Mouse (Mus musculus) cortical plate, adult 2 months (tissue): Measurements from ENCODE around the gene Synrg. TPM values are rescaled to one million over a fixed set of nuclear protein-coding genes. Genes with fewer than 3 reads are reported as not detected.

Source experiments
- H3K27ac ChIP-seq: fragments of 200-500 bp; 2 replicates; pipeline ENCODE4 v1.5.1; 2012; ENCODE audit warnings: low read length, control low read depth, inconsistent platforms; ENCODE audit not compliant: insufficient read depth
- H3K4me1 ChIP-seq: fragments of 200-500 bp; 2 replicates; pipeline ENCODE4 v1.6.1; 2011; ENCODE audit warnings: low read length; ENCODE audit not compliant: control insufficient read depth, insufficient read depth
- H3K4me3 ChIP-seq: fragments of 200-500 bp; 2 replicates; pipeline ENCODE4 v1.5.1; 2011; ENCODE audit warnings: mild to moderate bottlenecking, low read length, control low read depth; ENCODE audit not compliant: insufficient read depth
- CTCF ChIP-seq: fragments of 200-500 bp; IDR thresholded peaks from 2 replicates; pipeline ENCODE4 v1.5.1; 2011; ENCODE audit warnings: mild to moderate bottlenecking, control low read depth, low read length; ENCODE audit not compliant: insufficient read depth; ENCODE audit errors: extremely low read depth
- POLR2A ChIP-seq: fragments of 200-500 bp; IDR thresholded peaks from 2 replicates; pipeline ENCODE4 v1.6.1; 2011; ENCODE audit warnings: mild to moderate bottlenecking, low read length, control low read depth; ENCODE audit not compliant: insufficient read depth; ENCODE audit errors: extremely low read depth
- polyA plus RNA-seq: library from polyadenylated mRNA; depleted of rRNA; stranded (reverse); fragments of >200 nt; gene quantifications from 2 replicates; pipeline ENCODE4 v1.2.3, GENCODE M21; 2012

Gene Synrg
- polyA plus RNA-seq, 1 experiment = 22.3 TPM

DNA sequence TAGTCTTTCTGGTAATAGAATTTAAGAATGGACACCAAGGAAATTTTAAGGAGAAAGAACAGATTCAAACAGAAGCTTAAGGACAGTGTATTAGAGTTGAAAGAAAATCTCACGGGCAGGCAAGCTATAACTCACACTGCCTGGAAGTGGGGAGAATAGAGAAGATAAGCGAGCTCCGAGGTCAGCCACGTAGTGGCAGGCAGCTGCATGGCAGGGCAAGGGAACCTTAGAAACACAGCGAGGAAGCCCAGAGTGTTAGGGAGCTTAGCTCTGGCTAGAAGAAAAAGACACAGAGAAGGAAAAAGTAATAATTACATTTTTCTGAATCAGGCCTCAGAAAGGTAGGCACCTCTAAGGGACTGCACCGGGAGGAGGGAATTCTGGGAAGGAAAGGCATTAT, 15.8 kb downstream of the Synrg start:
- Histone ChIP-seq H3K4me3 (no peak overlapping the region), H3K4me1 (no peaks in the 10 kb centered on the region), H3K27ac (no peak overlapping the region)
- no peak for TF ChIP-seq POLR2A
- no peak for TF ChIP-seq CTCF

DNA sequence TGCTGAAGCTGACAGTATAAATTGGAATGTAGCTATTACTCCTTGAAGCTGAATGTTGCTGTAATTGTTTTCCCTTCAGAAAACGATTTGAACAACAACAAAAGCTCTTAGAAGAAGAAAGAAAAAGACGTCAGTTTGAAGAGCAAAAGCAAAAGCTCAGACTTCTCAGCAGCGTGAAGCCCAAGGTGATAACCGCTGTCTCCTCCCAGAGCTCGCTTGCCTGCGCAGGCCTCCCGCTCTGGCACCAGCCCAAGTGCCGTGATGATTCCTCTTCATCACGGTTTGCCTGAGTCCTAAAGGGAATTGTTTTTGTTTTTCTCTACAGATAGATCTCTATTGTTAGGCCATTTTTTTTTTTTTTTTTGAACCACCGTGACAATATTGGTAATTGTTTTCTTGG, 17.1 kb downstream of the Synrg start:
- no peak overlapping the region for H3K4me3 ChIP-seq
- no peak for TF ChIP-seq CTCF
- no peak for TF ChIP-seq POLR2A
- H3K4me1 ChIP-seq = no peaks in the 10 kb centered on the region
- H3K27ac ChIP-seq = no peak overlapping the region

DNA sequence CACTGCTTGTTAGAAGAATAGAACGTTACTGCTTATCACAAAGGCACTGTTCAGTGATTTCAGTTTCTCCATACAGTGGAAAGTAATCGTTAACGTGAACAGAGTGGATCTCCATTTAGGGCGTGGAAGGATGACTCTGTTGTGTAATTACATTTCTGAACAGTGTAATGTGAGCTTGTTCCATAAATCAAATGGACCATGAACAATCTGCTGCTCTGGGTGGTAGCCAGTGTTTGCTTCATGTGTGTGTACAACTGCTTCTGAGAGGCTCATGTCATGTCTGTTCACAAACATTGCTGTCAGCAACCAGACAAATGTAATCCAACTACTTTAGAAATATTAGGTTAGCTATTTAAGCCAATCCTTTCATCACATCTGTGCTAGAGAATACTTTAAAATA, 27.5 kb downstream of the Synrg start:
- Histone ChIP-seq H3K4me1 (peaks cover 6% of the 10 kb centered on the region; the same call in 1 of the 2 replicates), H3K27ac (no peak overlapping the region), H3K4me3 (no peak overlapping the region)
- TF ChIP-seq POLR2A = no peak
- no peak for TF ChIP-seq CTCF

DNA sequence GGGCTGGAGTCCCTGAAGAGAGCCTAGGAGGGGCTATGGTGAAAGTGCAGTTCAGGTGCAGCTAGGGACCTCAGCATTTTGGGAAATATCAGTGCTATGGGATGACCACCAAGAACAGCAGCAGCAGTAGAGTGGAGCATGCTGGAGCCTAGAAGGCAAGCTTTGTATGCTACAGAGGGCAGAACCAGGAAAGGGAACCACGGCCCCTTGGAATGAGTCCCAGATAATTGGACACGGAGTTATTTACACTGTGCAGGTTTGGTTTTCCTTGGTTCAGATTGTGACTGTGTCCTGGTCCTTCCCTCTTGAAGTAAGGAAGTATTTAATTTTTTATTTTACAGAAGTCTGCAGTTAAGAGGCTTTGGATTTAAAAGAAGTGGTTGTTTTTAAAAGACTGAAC, 29.2 kb downstream of the Synrg start:
- Histone ChIP-seq H3K27ac (no peak overlapping the region), H3K4me3 (no peak overlapping the region), H3K4me1 (peaks cover 6% of the 10 kb centered on the region; the same call in 1 of the 2 replicates)
- no peak for TF ChIP-seq POLR2A
- TF ChIP-seq CTCF = no peak

- no peak overlapping the region for H3K27ac ChIP-seq
- TF ChIP-seq CTCF = no peak
- TF ChIP-seq POLR2A = no peak
These were observed 30.3 kb downstream of the Synrg start for GRCm38 (mm10) chr11:83994481-83994880.

DNA sequence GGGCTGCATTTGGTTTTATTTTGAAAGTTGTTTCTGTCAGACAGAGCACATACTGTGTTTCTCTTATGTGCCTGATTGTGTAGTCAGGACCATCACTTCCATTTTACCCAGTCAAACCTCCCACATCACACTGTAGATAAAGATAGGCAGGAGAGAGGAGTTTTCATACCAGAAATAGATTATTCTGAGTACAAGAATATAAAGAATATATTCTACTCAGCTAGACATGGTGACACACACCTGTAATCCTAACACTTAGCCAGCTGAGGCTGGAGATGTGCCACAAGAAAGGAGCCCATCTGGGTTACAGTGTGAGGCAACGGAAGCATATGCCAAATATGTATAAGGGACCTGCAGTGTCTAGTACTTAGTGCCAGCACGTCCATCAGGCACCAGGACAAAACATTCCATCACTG, 31.3 kb downstream of the Synrg start:
- Histone ChIP-seq H3K4me3 (no peak overlapping the region), H3K27ac (no peak overlapping the region), H3K4me1 (peaks cover 6% of the 10 kb centered on the region; the same call in 1 of the 2 replicates)
- TF ChIP-seq CTCF = no peak
- no peak for TF ChIP-seq POLR2A

More at GRCm38 (mm10) chr11:83994481-83994880, 30.3 kb downstream of the Synrg start:
- H3K4me1 ChIP-seq = peaks cover 6% of the 10 kb centered on the region; the same call in 1 of the 2 replicates
- H3K4me3 ChIP-seq = no peak overlapping the region

GRCm38 (mm10) chr11:83997171-83997868, 33.1 kb downstream of the Synrg start:
- TF ChIP-seq POLR2A = no peak
- TF ChIP-seq CTCF = no peak
- Histone ChIP-seq H3K27ac (no peak overlapping the region), H3K4me3 (no peak overlapping the region), H3K4me1 (peaks cover 6% of the 10 kb centered on the region; the same call in 1 of the 2 replicates)

DNA sequence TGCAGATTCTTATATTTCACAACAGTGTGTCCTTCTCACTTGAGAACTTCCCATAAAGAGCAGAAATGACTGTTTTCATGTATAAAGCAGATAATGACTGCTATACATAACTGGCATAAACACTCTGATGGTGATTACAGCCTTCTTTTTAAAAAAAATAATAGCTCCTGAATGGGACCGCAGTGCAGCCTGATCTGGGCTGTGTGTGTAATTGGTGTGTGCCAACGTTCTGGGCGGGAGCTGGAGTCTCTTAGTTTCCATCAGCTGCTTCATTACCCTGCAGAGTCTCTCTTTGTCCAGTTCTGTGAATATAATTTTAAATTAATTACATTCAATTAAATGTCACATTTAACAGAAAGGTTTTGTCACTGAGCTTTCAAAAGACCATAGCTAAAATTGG, 34.8 kb downstream of the Synrg start:
- Histone ChIP-seq H3K4me3 (no peak overlapping the region), H3K27ac (no peak overlapping the region)

GRCm38 (mm10) chr11:83999411-83999915, 35.2 kb downstream of the Synrg start:
- no peak overlapping the region for H3K4me3 ChIP-seq
- H3K4me1 ChIP-seq = peaks cover 6% of the 10 kb centered on the region; the same call in 1 of the 2 replicates
- H3K27ac ChIP-seq = no peak overlapping the region
- TF ChIP-seq POLR2A = no peak
- no peak for TF ChIP-seq CTCF

More for the DNA sequence above, 34.8 kb downstream of the Synrg start:
- peaks cover 6% of the 10 kb centered on the region; the same call in 1 of the 2 replicates for H3K4me1 ChIP-seq
- TF ChIP-seq POLR2A (no peak), CTCF (no peak)

DNA sequence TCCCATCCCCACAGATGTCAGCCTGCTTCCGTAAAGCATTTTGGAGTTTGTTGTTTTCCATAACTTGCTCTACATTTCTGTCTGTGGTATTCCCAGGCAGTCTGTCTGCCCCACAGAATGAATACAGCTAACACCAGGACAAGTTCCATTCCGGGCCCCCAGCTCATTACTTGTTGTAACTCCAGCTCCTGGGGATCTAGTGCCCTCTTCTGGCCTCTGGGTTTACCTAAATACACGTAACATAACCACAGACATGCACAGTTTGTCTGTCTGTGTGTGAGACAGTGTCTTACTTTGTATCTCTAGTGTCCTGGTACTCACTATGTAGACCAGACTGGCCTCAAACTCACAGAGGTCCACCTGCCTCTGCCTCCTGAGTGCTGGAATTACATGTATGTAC, 37.0 kb downstream of the Synrg start:
- Histone ChIP-seq H3K27ac (no peak overlapping the region), H3K4me1 (no peaks in the 10 kb centered on the region), H3K4me3 (no peak overlapping the region)
- TF ChIP-seq POLR2A = no peak
- TF ChIP-seq CTCF = no peak

DNA sequence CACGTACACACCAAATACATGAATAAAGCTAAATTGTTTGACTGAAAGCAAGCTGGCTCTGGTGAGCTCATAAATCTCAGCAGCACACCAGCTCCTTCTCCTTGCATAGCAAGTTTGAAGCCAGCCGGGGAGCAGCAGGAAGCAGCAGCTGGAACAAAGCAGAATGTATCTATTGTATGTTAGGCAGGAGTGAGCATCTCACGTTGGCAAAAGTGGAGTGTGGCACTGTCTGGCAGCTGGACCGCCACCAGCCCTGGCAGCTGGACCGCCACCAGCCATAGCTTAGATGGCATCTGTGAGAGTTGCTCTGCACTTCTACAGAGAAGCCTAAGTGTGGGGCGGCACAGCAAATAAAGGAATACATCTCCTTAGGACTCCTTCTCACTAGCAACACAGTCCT, 39.8 kb downstream of the Synrg start:
- no peaks in the 10 kb centered on the region for H3K4me1 ChIP-seq
- no peak overlapping the region for H3K27ac ChIP-seq
- no peak overlapping the region for H3K4me3 ChIP-seq
- no peak for TF ChIP-seq POLR2A
- no peak for TF ChIP-seq CTCF
